Mouse (Mus musculus) thymus, postnatal 14 days (tissue): Measurements from ENCODE around the gene Gm21060.
"Not testable (repeated sequence)": the region's sequence is repeated elsewhere in the genome, so short reads cannot be mapped to it uniquely, and the experiment has no call there.

ENCODE experiments used
- DNase-seq: peaks from one replicate; pipeline ENCODE4 v3.0.0; 2021

The Gm21060 gene

DNA sequence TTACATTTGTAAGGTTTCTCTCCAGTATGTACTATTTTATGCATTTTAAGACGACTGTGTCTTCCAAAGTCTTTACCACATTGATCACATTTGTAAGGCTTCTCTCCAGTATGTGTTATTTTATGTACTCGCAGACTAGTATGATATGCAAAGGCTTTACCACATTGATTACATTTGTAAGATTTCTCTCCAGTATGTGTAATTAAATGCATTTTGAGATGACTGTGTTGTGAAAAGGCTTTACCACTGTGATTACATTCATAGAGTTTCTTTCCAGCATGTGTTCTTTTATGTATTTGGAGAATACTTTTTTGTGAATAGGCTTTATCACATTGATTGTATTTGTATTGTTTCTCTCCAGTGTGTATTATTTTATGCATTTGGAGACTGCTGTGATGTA, at the start of gene Gm21060:
TSS of gene Gm21060 (minus strand) at position 101 of the 400 bp plus-strand sequence.
- no peak for DNase-seq

DNA sequence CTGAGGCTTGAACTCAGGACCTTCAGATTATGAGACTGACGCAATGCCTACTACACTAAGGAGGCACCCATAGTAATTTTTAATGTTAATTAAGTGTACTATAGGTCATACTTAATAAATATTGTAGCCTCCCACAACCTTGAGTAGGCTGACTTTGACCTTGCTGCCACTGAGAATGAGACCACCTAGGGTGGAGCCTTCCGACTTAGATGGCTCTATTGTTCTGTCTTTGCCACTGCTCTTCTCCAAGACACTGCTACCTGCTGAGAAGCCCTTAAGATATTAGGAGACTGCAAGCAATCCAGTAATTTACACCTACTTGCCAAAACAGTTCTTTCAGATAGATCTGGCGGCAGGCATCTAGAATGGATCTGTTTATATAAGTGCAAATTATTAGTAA, 24.0 kb upstream of the Gm21060 start:
- not testable (repeated sequence) for DNase-seq

DNA sequence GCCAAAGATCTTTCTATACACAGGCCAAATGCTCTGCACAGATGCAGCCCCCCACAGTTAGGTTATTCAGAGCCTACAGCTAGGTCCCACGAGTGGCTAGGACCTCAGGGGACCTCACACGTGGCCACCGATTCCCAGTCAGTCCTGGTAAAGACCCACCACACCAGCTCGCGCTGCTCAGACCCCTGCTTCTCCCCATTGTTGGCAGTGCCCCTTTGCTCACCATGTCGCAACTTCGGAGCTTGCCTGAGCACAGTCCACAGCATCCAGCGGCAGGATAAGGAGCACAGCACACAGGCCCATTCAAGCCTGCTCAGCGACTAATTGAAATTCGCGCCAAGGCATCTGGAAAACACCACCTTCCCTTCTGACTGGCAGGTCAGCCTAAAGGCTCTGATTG, 16.3 kb upstream of the Gm21060 start:
- not testable (repeated sequence) for DNase-seq

DNA sequence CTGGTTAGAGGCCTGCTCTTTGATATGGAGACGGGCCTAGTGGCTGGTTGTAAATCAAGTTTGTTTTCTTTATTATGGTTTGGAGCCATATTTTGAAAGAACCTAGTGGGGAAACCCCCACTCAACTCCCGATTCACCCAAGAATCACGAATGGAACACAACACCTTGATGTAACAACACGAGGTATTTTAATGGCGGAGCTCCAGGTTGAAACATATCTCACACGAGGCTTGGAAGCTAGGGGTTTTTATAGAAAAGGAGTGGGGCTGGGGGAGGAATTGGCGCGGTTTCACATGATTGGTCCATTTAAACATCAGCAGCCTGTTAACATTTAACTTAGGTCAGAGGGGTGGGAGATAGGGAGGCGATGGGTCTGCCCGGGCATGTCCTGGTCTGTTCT, 15.5 kb upstream of the Gm21060 start:
- DNase-seq = not testable (repeated sequence)

DNA sequence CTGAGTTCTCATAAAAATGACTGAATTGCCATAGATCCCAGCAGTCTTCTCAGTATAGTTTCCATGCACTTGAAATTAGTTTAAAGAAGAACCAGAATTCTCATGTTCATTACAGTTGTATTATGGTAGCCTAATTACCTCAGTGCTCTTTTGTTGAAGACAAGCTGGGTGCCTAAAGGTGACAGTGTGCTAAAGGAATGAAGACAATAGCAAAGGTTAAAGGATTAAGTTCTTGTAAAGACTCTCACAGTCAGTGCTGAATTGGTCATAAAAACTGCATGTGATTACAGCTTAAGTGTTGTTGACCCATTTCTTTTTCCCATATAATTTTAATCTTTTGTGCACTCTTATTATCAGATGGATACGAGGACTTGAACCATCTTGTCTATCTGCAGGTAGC, 11.2 kb upstream of the Gm21060 start:
- DNase-seq = not testable (repeated sequence)

DNA sequence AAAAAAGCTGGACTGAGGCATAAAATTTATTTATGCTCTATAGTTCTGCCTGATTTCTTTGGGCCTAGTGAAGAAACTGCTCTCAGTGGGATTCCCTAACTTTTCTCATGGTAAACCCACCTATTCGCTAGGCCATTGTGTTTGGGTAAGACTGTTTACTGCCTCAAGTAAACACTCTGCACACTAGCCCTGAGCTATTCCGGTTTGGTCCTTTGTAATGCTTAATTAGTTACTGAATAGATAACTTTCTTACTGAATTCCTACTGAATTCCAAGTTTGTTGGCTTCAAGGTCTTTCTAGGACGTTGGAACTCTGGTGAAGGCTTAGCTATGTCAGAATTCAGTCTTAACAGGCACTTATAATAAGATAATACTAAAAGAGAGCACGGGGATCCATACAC, 11.8 kb downstream of the Gm21060 start:
- not testable (repeated sequence) for DNase-seq

DNA sequence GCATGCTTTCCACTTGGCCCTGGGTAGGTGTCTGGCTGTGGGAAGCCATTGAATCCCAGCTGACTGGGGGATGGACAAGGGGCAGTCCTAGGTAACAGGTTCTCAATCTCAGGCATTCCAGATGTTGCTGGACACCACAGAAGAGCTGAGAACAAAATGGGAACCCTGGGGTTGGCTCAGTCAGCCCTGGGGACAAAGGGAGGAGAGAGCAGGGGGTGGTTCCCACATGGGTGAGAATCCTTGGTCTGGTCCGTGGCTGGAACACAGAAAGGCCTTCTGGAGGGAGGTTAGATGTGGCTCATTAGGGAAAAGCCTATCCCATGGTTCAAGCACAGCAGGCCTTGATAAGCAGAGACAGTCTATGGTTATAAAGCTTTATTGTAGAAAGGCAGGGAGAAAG, 13.3 kb downstream of the Gm21060 start:
- DNase-seq = no peak

DNA sequence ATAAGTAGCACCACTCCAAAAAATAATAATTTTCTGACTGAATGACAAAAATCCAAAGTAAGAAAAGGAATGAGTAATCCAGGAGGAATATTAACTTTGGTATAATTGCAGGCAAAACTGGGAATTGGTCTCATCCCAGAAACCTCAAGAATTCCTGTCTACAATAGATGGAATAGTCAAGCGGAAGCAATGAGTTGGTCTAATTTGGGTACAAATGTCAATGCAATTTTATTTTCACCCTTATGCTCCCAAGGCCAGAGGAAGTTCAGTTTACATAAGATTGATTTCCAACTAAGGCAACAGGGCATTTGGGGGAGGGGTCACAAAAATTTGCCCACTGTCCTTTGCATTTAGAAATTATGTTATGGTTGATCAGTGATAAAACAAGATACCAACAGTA, 21.4 kb downstream of the Gm21060 start:
- DNase-seq = no peak

DNA sequence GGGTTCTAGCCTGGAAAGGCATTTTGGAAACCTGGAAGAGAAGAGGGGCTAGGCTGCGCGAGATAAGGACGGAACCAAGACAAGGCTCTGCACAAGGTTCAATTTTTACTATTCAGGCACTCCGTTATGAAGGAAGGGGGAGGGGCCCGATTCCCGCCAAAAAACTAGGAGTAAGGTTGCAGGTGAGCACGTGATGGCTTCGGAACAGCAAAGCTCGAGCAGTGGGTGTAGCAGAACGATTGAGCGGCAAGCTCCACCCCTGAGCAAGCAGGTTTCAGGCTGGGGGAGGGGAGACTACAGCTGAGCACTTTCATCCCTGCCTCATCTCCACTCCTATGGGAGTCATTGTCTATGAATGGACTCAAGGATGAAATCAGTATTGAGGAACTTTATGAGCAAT, 27.7 kb downstream of the Gm21060 start:
- not testable (repeated sequence) for DNase-seq

DNA sequence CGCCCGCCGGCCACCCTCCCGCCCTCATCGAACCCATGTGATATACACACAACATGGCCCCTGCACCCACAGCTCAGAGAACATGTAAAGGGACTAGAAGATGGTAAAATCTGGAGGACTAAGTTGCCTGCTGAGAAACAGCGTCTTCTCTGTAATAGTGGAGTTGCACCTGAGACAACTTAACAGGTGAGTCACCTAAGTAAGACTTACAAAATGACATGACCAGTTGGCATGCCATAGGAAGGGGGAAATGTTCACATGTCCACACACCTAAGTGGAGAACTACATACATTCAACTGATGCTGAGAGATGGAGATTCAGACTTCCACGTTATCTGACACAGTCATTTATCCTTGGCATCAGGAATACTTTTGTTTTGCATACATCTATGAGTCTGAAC, 29.7 kb downstream of the Gm21060 start:
- DNase-seq = no peak

DNA sequence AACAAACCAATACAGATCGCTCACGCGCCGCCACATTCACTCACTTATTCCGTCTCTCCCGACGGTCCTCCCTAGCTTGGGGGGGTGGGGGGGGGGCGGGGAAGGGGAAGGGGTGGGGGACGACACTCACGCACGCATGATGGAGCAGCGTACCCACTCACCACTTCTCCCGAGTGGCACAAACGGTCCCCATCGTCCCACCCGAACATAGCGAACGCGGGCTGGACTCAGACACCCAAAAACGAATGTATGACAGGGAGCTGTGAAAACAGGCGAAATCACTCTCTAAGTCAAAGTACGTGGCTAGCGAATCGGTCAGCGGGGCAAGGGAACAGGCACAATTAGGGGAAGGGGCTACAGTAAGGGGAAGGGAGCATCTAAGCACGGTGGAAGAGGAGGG, 30.2 kb downstream of the Gm21060 start:
- peak; percentile 39 for DNase-seq

DNA sequence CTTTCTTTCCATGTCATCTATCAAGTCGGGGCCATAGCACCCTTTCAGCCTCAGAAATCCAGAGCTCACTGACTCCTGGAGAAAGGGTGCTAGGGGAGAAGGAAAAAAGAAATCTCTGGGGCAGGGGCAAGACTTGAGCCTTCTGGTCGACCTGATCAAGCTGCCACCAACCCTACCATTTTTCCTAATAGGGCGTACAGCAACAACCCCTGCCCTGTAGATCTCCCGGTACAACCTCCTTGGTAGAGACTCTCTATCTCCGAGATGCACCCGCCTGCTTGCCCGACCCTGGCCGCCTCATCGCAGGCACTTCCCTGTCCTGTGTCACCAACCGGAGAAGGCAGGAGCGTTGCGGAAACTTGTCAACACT, 30.6 kb downstream of the Gm21060 start:
- DNase-seq = peak; percentile 68

DNA sequence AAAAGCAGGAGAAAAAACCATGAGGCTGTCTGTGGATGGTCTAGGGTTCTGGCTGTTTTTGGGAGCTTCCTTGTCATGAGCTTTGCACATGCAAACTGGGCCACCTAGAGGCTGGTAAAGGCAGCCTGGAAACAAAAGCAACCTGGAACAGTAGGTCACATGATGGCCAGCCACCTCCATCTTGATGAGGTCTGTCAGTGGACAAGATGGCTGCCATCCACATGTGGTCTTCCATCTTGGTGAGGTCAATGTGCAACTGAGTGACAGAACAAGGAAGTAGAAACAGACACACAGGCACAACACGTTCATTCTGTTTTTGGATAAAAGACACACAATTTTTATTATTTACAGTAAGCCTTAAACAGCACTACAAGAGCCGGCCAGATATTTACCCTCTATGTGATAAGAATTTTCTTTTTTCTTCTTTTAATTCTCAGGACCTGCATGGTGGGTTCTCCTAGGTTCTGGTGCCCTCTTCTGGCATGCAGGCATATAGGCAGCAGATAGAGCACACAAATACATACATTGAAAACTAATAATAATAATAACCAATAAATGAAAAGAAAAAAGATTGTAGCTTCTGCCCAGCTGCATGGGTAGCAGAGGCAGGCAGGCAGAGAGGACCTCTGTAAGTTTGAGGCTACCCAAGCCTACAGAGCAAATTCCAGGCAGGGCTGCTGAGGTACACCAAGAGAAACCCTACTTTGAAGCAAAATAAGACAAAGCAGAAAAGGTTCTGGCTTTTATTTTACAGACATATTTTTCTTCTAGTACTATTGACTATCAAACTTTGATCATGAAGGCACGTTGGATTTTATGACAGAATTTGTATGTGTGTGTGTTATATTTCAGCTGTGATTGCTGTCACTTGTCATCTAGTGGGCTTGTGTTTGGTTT, 31.3 kb downstream of the Gm21060 start:
- peak; percentile 77 for DNase-seq

DNA sequence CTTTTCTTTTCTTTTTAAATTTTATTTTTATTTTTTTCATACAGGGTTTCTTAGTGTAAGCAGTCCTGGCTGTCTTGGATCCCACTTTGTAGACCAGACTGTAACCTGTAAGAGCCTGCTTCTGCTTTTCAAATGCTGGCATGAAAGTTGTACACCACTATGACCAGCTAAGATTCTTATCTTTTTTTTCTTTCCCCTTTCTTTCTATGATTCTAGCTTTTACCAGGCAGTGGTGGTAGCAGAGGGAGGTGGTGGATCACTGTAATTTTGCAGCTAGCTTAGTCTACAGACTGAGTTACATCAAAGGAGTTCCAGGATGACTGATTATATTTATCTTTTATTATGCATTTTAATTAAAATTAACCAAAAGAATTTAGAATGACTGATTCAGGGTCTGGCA, 31.9 kb downstream of the Gm21060 start:
- no peak for DNase-seq

DNA sequence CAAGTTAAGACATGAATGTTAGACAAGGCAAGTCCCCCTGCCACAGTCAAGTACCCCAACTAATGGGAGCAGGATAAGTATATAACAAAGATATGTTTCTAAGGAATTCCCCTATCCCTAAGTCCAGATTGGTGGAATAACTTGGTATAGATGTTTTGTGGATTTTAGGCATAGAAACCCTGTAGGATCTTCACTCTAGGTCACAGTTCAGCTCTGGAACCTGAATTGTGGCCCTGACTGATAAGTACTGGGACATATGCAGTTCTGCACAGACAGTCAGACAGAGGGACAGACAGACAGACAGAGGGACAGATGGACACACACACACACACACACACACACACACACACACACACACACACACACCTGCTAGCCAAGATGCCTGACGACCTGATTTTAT, 32.6 kb downstream of the Gm21060 start:
- DNase-seq = no peak

DNA sequence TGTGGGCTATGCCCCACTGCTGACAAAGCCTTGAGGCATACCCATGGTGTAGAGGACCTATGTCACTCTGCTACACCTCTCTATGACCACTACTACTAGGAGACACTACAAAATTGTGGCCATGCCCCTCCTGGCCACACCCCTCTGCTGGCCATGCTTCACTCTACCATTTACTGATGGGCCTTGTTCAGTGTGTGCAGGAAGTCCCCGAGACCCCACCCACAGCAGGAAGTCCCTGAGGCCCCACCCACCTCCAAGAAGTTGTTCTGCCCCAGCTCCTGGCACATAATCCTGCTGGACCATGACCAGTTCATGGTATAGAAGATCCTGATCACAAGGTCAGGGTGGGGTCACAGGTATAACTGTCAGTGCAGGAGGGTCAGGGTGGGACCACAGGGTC, 35.6 kb downstream of the Gm21060 start:
- DNase-seq = no peak

DNA sequence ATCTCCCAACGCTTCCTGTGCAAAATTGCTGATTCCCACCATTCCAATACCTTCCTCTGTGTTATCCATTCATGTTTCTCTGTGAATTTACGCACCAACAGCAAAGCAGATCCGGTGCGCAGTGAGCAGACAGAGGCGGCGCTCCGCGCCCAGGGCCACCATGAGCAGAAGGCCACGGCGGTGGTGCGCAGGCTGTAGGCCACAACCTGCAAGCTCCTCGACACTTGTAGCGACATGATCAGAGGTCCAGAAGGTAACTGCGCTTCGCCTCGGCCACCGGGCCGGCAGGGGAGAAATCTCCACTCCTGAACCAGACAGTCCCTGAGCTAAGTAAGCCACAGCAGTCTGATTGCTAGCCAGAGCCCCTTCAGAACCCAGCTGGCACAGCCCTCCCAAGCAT, 39.1 kb downstream of the Gm21060 start:
- DNase-seq = no peak

DNA sequence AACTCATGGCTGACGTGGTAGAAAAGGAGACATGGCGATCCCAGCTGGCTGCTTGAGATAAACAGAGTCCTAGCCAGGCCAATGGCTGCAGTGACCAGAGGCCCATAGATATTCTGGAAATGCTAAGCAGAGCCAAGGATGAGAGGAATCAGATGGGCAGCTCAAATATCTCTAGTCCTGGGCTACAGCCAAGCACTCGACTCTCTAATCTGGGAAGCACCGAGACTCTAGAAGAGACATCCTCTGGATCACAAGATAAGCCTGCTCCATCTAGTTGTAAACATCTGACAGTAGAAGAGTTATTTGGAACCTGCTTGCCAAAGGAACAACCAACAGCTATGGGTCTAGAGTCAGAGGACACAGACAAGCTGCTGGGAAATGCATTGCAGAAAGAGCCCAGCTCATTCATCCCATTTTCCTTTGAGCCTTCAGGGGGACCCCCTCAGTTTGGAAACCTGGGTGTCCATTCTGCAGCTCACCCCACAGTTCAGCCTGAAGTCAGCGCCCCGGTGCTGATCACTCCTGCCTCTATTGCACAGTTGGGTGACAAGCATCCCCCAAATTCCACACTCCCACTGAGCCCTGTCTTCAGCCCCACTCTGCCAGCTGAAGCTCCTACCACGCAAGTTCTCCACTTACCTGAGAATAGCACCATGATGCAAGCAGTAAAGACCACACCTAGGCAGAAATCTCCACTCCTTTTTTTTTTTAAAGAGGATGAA, 40.5 kb downstream of the Gm21060 start:
- no peak for DNase-seq

DNA sequence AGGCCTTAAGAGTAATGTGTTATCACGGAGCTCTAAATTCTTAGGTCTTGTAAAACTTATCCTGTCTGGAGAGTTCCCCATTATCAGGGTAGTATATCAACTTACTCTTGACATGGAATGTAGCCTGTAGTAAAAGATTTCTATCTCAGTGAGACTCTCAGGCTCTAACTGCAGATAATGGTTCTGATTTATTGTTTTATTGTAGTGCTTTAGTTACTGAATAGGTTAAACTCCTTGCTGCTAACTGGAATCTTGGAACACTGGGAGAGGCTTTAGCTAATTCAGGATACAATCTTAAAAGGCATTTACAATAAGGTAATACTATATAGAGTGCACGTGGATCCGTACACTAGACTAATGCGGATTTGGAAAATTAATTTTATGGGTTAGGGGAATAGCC, 49.5 kb downstream of the Gm21060 start:
- not testable (repeated sequence) for DNase-seq
